Mouse (Mus musculus) midbrain, embryonic 15.5 days (tissue): ENCODE measurements around the gene Arhgap28. TPM values are rescaled to one million over a fixed set of nuclear protein-coding genes. Genes with fewer than 3 reads are reported as not detected.

ENCODE experiments used
- ATAC-seq: fragments of 200-750 bp; cut with Nextera tagmentation; replicated peaks from 2 replicates; pipeline ENCODE4 v1.8.0; 2017; ENCODE audit warnings: moderate TSS enrichment
- H3K27ac ChIP-seq: fragments of 300-500 bp; sonication (generic); 2 replicates; pipeline ENCODE4 v1.5.1; 2015; ENCODE audit warnings: mild to moderate bottlenecking, inconsistent platforms
- H3K27me3 ChIP-seq: fragments of 300-500 bp; sonication (generic); replicated peaks from 2 replicates; pipeline ENCODE4 v1.6.1; 2015; ENCODE audit warnings: inconsistent platforms
- H3K36me3 ChIP-seq: fragments of 300-500 bp; sonication (generic); replicated peaks from 2 replicates; pipeline ENCODE4 v1.6.1; 2015; ENCODE audit warnings: inconsistent platforms
- H3K4me1 ChIP-seq: fragments of 300-500 bp; sonication (generic); 2 replicates; pipeline ENCODE4 v1.6.1; 2015; ENCODE audit warnings: inconsistent platforms
- H3K4me2 ChIP-seq: fragments of 300-500 bp; sonication (generic); 2 replicates; pipeline ENCODE4 v1.6.1; 2015; ENCODE audit warnings: inconsistent platforms, mild to moderate bottlenecking, moderate library complexity
- H3K4me3 ChIP-seq: fragments of 300-500 bp; sonication (generic); 2 replicates; pipeline ENCODE4 v1.5.1; 2015; ENCODE audit warnings: mild to moderate bottlenecking, inconsistent platforms
- H3K9ac ChIP-seq: fragments of 300-500 bp; sonication (generic); 2 replicates; pipeline ENCODE4 v1.6.1; 2015; ENCODE audit warnings: mild to moderate bottlenecking, inconsistent platforms
- H3K9me3 ChIP-seq: fragments of 300-500 bp; sonication (generic); 2 replicates; pipeline ENCODE4 v1.6.1; 2016; ENCODE audit warnings: inconsistent platforms
- WGBS: fragments of 180-500 bp; shearing (Covaris S2); methylation state at CpG from one replicate; pipeline ENCODE4 v1.1.7; 2015; ENCODE audit warnings: mixed read lengths; 5-methylcytosine and 5-hydroxymethylcytosine counted together
- polyA plus RNA-seq: library from polyadenylated mRNA; unstranded; fragments of >200 nt; fragmentation: Nextera tagmentation; extraction: Ambion mirVana; gene quantifications from 2 replicates; pipeline ENCODE4 v1.2.1, GENCODE M21; 2015

Arhgap28 gene
- polyA plus RNA-seq, 1 experiment from 2014 or later, result 7.3 TPM

DNA sequence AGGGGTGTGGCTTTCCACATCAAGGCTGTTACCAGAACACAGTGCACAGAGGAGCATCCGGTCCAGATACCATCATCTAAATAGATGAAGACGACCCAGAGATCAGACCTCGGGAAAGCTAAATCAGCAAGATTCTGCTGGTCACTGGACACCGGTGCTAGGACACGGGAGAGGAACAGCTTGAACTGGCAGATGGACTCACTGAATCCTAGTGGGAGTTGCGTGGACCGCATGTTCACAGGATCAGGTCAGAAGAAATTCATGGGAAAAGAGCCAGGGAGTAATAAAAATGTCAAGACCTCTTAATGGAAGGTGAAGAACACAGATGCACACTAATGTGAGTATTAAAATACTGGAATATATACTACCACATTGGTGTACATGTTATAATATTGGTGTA lies 85.7 kb downstream of the Arhgap28 start:
- no peaks in the 10 kb centered on the region for H3K4me1 ChIP-seq
- no peak overlapping the region for H3K9ac ChIP-seq
- no peaks in the 10 kb centered on the region for H3K9me3 ChIP-seq
- no peaks in the 10 kb centered on the region for H3K36me3 ChIP-seq
- no peak for ATAC-seq
- no peak overlapping the region for H3K27ac ChIP-seq
- H3K4me3 ChIP-seq, result no peak overlapping the region
- H3K4me2 ChIP-seq, result no peak overlapping the region
- WGBS, result 95% methylated on average over 7 of the region's 7 CpGs
- no peaks in the 10 kb centered on the region for H3K27me3 ChIP-seq

DNA sequence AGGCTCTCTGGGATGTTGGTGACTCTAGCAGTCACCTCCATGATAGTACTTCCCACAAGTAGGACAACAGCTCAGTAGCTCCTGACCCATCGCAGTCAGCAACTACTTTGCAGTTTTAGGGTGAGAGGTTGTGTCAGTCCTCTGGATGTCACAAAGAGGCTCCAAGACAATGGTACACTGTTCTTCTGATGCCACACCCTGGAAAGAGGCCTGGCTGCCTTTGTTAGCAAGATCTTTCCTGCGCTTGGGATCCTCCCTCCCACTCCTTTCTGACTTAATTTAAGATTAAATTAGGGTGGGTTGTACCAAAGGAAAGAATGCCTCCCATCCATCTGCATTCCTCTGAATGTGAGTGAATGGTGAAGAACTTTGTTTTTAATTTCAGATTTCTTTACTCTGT lies 87.0 kb downstream of the Arhgap28 start:
- Histone ChIP-seq H3K36me3 (no peaks in the 10 kb centered on the region), H3K27me3 (no peaks in the 10 kb centered on the region), H3K9ac (no peak overlapping the region), H3K9me3 (no peaks in the 10 kb centered on the region), H3K27ac (no peak overlapping the region), H3K4me3 (no peak overlapping the region), H3K4me1 (no peaks in the 10 kb centered on the region), H3K4me2 (no peak overlapping the region)
- ATAC-seq, result no peak
- 61% methylated on average over 2 of the region's 2 CpGs for WGBS

DNA sequence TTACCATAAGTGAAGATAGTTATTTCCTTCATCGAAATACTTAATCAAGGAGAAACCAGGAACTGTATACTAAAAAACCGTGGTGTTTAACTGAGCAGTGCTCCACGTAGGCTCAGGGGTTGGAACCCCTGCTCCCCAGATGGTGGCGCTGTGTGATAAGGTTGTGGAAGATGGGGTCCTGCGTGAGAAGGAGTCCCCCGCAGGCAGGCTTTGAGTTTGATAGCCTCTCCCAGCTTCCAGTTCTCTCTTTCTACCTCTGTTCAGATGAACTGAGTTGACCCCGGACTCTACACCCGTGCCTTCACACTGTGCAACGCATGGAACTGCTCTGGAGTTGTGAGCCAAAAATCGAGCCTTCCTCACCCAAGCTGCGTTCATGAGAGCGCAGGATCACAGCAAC lies 91.3 kb downstream of the Arhgap28 start:
- 53% methylated on average over 12 of the region's 12 CpGs for WGBS
- no peak overlapping the region for H3K4me3 ChIP-seq
- no peaks in the 10 kb centered on the region for H3K36me3 ChIP-seq
- no peaks in the 10 kb centered on the region for H3K4me1 ChIP-seq
- no peak overlapping the region for H3K4me2 ChIP-seq
- peak; percentile 39; the same call in 1 of the 2 replicates for ATAC-seq
- H3K9me3 ChIP-seq, result no peaks in the 10 kb centered on the region
- no peaks in the 10 kb centered on the region for H3K27me3 ChIP-seq
- H3K9ac ChIP-seq, result no peak overlapping the region
- no peak overlapping the region for H3K27ac ChIP-seq

DNA sequence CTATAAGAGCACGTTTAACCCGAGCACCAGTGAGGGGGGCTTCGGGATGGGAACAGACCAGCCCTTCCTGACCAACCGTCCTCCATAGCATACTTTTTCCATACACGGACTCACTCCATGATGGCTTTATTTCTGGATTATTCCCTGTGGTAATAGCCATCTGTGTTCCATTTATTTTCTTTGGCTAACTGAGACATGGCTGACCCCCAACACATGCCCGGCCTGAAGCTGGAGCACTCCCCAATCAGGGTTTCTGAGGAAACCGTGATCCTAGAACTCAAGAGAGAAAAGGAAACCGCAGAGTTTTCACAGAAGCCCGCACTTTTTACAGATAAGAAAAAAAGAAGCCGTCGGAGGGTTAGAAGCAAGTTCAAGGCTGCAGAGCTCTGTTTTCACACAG lies 91.9 kb downstream of the Arhgap28 start:
- Histone ChIP-seq H3K4me1 (no peaks in the 10 kb centered on the region), H3K4me2 (no peak overlapping the region), H3K27ac (no peak overlapping the region), H3K27me3 (no peaks in the 10 kb centered on the region), H3K9ac (no peak overlapping the region), H3K4me3 (no peak overlapping the region), H3K36me3 (no peaks in the 10 kb centered on the region), H3K9me3 (no peaks in the 10 kb centered on the region)
- WGBS, result 87% methylated on average over 11 of the region's 11 CpGs
- no peak for ATAC-seq

- H3K4me2 ChIP-seq, result no peak overlapping the region
- H3K4me3 ChIP-seq, result no peak overlapping the region
- ATAC-seq, result no peak
- no peaks in the 10 kb centered on the region for H3K4me1 ChIP-seq
- 85% methylated on average over 4 of the region's 4 CpGs for WGBS
- no peaks in the 10 kb centered on the region for H3K9me3 ChIP-seq
- H3K36me3 ChIP-seq, result no peaks in the 10 kb centered on the region
- H3K27me3 ChIP-seq, result no peaks in the 10 kb centered on the region
- H3K9ac ChIP-seq, result no peak overlapping the region
- no peak overlapping the region for H3K27ac ChIP-seq
Observed at GRCm38 (mm10) chr17:67908537-67908936, 95.4 kb downstream of the Arhgap28 start.

DNA sequence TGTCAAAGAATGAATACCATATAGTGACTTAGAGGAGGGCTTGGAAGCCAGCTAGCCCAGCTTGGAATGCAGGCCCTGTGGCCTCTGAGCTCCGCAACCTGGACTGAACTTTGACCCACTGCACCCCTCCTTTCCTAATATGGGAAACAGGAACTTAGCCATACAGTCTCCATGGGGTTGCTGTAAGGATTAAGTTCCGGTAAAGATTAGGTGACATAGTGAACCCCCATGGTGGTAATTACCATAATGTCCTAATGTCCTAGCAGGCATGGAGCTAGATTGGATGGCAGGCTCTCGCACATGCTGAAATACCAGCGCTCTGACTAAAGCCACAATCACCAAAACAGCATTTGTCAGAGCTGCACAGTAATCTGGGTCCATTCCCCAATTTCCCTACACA lies 95.8 kb downstream of the Arhgap28 start:
- Histone ChIP-seq H3K36me3 (no peaks in the 10 kb centered on the region), H3K4me1 (no peaks in the 10 kb centered on the region), H3K27ac (no peak overlapping the region), H3K4me2 (no peak overlapping the region), H3K9ac (no peak overlapping the region), H3K4me3 (no peak overlapping the region), H3K9me3 (no peaks in the 10 kb centered on the region), H3K27me3 (no peaks in the 10 kb centered on the region)
- 77% methylated on average over 4 of the region's 4 CpGs for WGBS
- ATAC-seq, result no peak

DNA sequence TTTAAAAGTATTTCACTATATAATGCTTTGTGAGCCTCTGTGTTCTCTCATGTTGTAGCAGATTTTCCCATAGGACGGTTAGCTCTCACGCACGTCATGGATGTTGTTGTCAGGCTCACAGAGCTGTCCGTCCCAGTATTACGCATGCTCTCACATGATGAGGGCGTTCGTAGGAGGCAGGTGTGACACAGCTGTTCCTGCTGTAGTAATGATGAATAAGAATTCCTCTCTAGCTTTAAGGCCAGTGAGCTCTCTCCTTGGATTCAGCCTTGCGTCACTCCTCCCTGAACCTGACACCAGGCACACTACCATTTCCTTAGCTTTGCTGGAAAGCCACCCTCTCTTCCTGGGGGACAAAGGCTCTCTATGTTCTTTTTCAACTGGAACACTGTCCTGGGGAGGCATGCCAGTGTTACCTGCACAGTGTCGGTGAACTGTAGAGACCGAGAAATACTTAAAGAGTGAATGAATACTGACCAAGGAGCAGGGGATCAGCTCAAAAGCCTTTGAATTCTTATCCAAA lies 96.3 kb downstream of the Arhgap28 start:
- WGBS, result 92% methylated on average over 10 of the region's 10 CpGs

GRCm38 (mm10) chr17:67906236-67906635 lies 97.7 kb downstream of the Arhgap28 start:
- H3K27ac ChIP-seq, result no peak overlapping the region
- no peaks in the 10 kb centered on the region for H3K27me3 ChIP-seq
- H3K4me2 ChIP-seq, result no peak overlapping the region
- no peaks in the 10 kb centered on the region for H3K9me3 ChIP-seq
- ATAC-seq, result no peak
- no peak overlapping the region for H3K4me3 ChIP-seq
- no peaks in the 10 kb centered on the region for H3K4me1 ChIP-seq
- 58% methylated on average over 3 of the region's 3 CpGs for WGBS
- no peaks in the 10 kb centered on the region for H3K36me3 ChIP-seq
- no peak overlapping the region for H3K9ac ChIP-seq

More for the DNA sequence above, 96.3 kb downstream of the Arhgap28 start:
- H3K4me1 ChIP-seq, result no peaks in the 10 kb centered on the region
- no peak overlapping the region for H3K27ac ChIP-seq
- no peak overlapping the region for H3K4me2 ChIP-seq
- H3K9ac ChIP-seq, result no peak overlapping the region
- H3K36me3 ChIP-seq, result no peaks in the 10 kb centered on the region
- no peak for ATAC-seq
- H3K4me3 ChIP-seq, result no peak overlapping the region
- H3K9me3 ChIP-seq, result no peaks in the 10 kb centered on the region
- no peaks in the 10 kb centered on the region for H3K27me3 ChIP-seq

GRCm38 (mm10) chr17:67904315-67904944 lies 99.5 kb downstream of the Arhgap28 start:
- Histone ChIP-seq H3K4me1 (no peaks in the 10 kb centered on the region), H3K27me3 (no peaks in the 10 kb centered on the region), H3K9me3 (no peaks in the 10 kb centered on the region), H3K9ac (no peak overlapping the region), H3K4me2 (no peak overlapping the region), H3K36me3 (no peaks in the 10 kb centered on the region), H3K4me3 (no peak overlapping the region), H3K27ac (no peak overlapping the region)
- 83% methylated on average over 14 of the region's 14 CpGs for WGBS
- no peak for ATAC-seq

GRCm38 (mm10) chr17:67902847-67903246 lies 101.1 kb downstream of the Arhgap28 start:
- ATAC-seq, result no peak
- H3K9ac ChIP-seq, result no peak overlapping the region
- H3K27ac ChIP-seq, result no peak overlapping the region
- H3K27me3 ChIP-seq, result no peaks in the 10 kb centered on the region
- H3K36me3 ChIP-seq, result no peaks in the 10 kb centered on the region
- no peaks in the 10 kb centered on the region for H3K4me1 ChIP-seq
- H3K9me3 ChIP-seq, result no peaks in the 10 kb centered on the region
- no peak overlapping the region for H3K4me3 ChIP-seq
- WGBS, result 95% methylated on average over 4 of the region's 4 CpGs
- no peak overlapping the region for H3K4me2 ChIP-seq

DNA sequence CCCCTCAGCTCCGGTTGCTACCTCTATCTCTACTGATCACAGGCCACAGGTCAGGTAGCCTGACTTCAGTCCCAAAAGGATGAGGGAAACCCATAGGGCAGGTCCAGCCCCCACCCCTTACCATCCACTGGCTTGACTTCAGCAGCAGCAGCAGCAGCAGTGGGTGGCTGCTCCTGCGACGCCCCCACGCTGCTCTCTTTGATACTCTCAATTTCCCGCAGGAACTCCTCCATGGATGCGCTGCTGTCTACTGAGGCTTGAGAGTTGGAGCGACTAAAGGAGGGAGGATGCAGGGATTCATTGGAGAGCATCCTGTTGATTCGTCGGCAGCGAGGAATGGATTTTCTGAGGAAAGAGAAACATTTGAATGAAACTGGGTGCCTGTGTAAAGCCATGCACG lies 102.8 kb downstream of the Arhgap28 start:
- 71% methylated on average over 11 of the region's 11 CpGs for WGBS
- Histone ChIP-seq H3K4me3 (no peak overlapping the region), H3K9me3 (no peaks in the 10 kb centered on the region), H3K36me3 (no peaks in the 10 kb centered on the region), H3K27ac (no peak overlapping the region), H3K9ac (no peak overlapping the region), H3K4me1 (no peaks in the 10 kb centered on the region), H3K4me2 (no peak overlapping the region), H3K27me3 (no peaks in the 10 kb centered on the region)
- no peak for ATAC-seq

DNA sequence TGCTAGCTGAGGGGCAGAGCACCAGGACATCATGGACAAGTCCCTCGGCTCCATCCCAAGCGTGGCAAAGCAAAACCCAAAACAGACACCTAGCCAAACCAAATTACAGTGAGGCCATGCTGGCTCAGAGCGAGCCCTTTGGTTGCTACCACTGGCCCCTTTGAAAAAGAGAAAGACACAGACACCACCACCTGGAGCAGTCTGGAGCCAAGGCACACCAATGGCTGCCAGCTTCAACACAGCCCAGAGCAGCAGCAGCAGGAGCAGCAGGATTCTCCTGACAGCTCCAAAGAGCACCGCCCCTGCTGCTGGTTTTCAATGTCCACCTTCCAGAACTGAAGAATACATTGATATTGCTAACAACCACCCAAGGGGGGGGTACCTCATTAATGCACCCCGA lies 104.5 kb downstream of the Arhgap28 start:
- Histone ChIP-seq H3K36me3 (no peaks in the 10 kb centered on the region), H3K4me3 (no peak overlapping the region), H3K9ac (no peak overlapping the region), H3K27me3 (no peaks in the 10 kb centered on the region), H3K4me2 (no peak overlapping the region), H3K9me3 (no peaks in the 10 kb centered on the region), H3K27ac (no peak overlapping the region), H3K4me1 (no peaks in the 10 kb centered on the region)
- 85% methylated on average over 5 of the region's 5 CpGs for WGBS
- ATAC-seq, result 0 out of 2 replicates have a peak, but pooled peaks have one; percentile 39

- Histone ChIP-seq H3K4me1 (no peaks in the 10 kb centered on the region), H3K27ac (no peak overlapping the region), H3K36me3 (no peaks in the 10 kb centered on the region), H3K4me3 (no peak overlapping the region), H3K9me3 (no peaks in the 10 kb centered on the region), H3K27me3 (no peaks in the 10 kb centered on the region), H3K4me2 (no peak overlapping the region), H3K9ac (no peak overlapping the region)
- ATAC-seq, result no peak
- 98% methylated on average over 5 of the region's 5 CpGs for WGBS
Observed at GRCm38 (mm10) chr17:67896413-67896812, 107.5 kb downstream of the Arhgap28 start.
